Mouse (Mus musculus) lung, embryonic 14.5 days (tissue): ENCODE results near the gene Grin2b. TPM values are rescaled to one million over a fixed set of nuclear protein-coding genes. Genes with fewer than 3 reads are reported as not detected.
A peak's percentile ranks its signal among the peaks of the same experiment; 100 is the strongest.

Experiments
- ATAC-seq: fragments of 200-750 bp; cut with Nextera tagmentation; 2 replicates; pipeline ENCODE4 v1.8.0; 2017; ENCODE audit warnings: mild to moderate bottlenecking, moderate TSS enrichment, moderate library complexity; ENCODE audit not compliant: insufficient read depth
- DNase-seq: peaks from one replicate; pipeline ENCODE4 v3.0.0-alpha.2; 2015
- H3K27ac ChIP-seq: fragments of 300-500 bp; sonication (generic); 2 replicates; pipeline ENCODE4 v1.5.1; 2014; ENCODE audit warnings: low read depth, mild to moderate bottlenecking, moderate library complexity
- H3K27me3 ChIP-seq: fragments of 300-500 bp; sonication (generic); 2 replicates; pipeline ENCODE4 v1.6.1; 2014; ENCODE audit warnings: low read length, control low read depth; ENCODE audit not compliant: insufficient read depth
- H3K36me3 ChIP-seq: fragments of 300-500 bp; sonication (generic); 2 replicates; pipeline ENCODE4 v1.6.1; 2014; ENCODE audit warnings: control low read depth; ENCODE audit not compliant: insufficient read depth
- H3K4me1 ChIP-seq: fragments of 300-500 bp; sonication (generic); 2 replicates; pipeline ENCODE4 v1.6.1; 2014; ENCODE audit warnings: antibody characterized with exemption, control low read depth; ENCODE audit not compliant: insufficient read depth
- H3K4me2 ChIP-seq: fragments of 300-500 bp; sonication (generic); 2 replicates; pipeline ENCODE4 v1.6.1; 2014; ENCODE audit warnings: mild to moderate bottlenecking
- H3K4me3 ChIP-seq: fragments of 300-500 bp; sonication (generic); 2 replicates; pipeline ENCODE4 v1.5.1; 2014; ENCODE audit warnings: low read depth, low read length
- H3K9ac ChIP-seq: fragments of 300-500 bp; sonication (generic); 2 replicates; pipeline ENCODE4 v1.6.1; 2014
- H3K9me3 ChIP-seq: fragments of 300-500 bp; sonication (generic); 2 replicates; pipeline ENCODE4 v1.6.1; 2016; ENCODE audit warnings: low read depth, low read length, control low read depth
- CTCF ChIP-seq: IDR thresholded peaks from 2 replicates; pipeline ENCODE4 v1.5.1; 2016; ENCODE audit warnings: antibody characterized with exemption, low read depth
- WGBS: fragments of 180-500 bp; shearing (Covaris S2); extraction: QIAGEN DNeasy Blood & Tissue Kit; methylation state at CpG from one replicate; pipeline ENCODE4 v1.1.7; 2014; 5-methylcytosine and 5-hydroxymethylcytosine counted together
- polyA plus RNA-seq: library from polyadenylated mRNA; unstranded; fragments of >200 nt; fragmentation: Nextera tagmentation; extraction: Ambion mirVana; gene quantifications from 2 replicates; pipeline ENCODE4 v1.2.1, GENCODE M21; 2014

The Grin2b gene
- polyA plus RNA-seq, 1 experiment from 2014 or later, result 0.82 TPM

DNA sequence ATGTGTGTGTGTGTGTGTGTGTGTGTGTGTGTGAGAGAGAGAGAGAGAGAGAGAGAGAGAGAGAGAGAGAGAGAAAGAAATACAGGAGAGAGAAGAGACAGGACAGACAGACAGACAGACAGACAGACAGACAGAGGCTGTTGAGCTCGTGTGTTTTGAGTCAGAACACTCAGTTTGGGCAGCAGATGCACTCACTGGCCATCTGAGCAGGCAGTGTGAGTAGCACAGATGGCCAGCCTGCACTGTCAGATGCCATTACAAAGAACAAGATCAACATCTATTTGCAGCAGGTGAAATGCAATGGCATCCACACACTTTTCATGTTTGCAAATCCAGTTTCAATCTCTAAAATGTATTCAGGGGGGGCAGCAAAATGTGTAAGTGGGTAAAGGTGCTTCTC is 120.0 kb downstream of the Grin2b start:
- DNase-seq (no peak), ATAC-seq (no peak)
- no peak overlapping the region for H3K9ac ChIP-seq
- TF ChIP-seq CTCF, result no peak
- 33% methylated on average over 1 of the region's 1 CpGs for WGBS
- no peak overlapping the region for H3K4me2 ChIP-seq
- H3K4me1 ChIP-seq, result no peaks in the 10 kb centered on the region
- H3K27ac ChIP-seq, result no peak overlapping the region
- no peaks in the 10 kb centered on the region for H3K27me3 ChIP-seq
- H3K4me3 ChIP-seq, result no peak overlapping the region
- no peaks in the 10 kb centered on the region for H3K9me3 ChIP-seq
- no peaks in the 10 kb centered on the region for H3K36me3 ChIP-seq

DNA sequence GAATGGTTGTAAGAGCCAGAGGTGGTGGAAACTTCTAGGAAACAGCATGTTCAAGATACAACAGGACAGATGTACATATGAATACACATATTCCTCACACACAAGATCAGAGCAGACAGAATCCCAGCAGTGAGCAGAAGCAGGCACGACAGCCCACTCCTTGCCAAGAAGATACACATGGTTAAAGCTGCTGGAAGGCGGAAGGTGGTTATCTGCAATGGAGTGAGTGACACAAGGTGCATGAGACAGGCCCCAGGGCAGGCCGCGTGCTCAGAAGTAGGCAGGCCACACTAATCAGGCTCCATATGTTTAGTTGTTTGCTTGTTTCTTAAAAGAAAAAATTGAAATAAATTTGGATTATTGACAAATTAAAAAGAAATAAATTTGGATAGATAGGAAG is 123.0 kb downstream of the Grin2b start:
- Histone ChIP-seq H3K4me1 (no peaks in the 10 kb centered on the region), H3K27me3 (no peaks in the 10 kb centered on the region), H3K9me3 (no peaks in the 10 kb centered on the region), H3K4me2 (no peak overlapping the region), H3K9ac (no peak overlapping the region), H3K4me3 (no peak overlapping the region), H3K36me3 (no peaks in the 10 kb centered on the region), H3K27ac (no peak overlapping the region)
- ATAC-seq (no peak), DNase-seq (no peak)
- 70% methylated on average over 4 of the region's 4 CpGs for WGBS
- no peak for TF ChIP-seq CTCF

- Histone ChIP-seq H3K27me3 (no peaks in the 10 kb centered on the region), H3K36me3 (no peaks in the 10 kb centered on the region), H3K4me1 (no peaks in the 10 kb centered on the region), H3K4me2 (no peak overlapping the region), H3K27ac (no peak overlapping the region), H3K4me3 (no peak overlapping the region), H3K9me3 (no peaks in the 10 kb centered on the region), H3K9ac (no peak overlapping the region)
- ATAC-seq (no peak), DNase-seq (no peak)
- WGBS, result 83% methylated on average over 2 of the region's 2 CpGs
- no peak for TF ChIP-seq CTCF
Observed at GRCm38 (mm10) chr6:136048084-136048483, 125.2 kb downstream of the Grin2b start.

GRCm38 (mm10) chr6:136046091-136046490 is 127.2 kb downstream of the Grin2b start:
- 68% methylated on average over 7 of the region's 7 CpGs for WGBS
- Histone ChIP-seq H3K9ac (no peak overlapping the region), H3K36me3 (no peaks in the 10 kb centered on the region), H3K27ac (no peak overlapping the region), H3K4me2 (no peak overlapping the region), H3K27me3 (no peaks in the 10 kb centered on the region), H3K9me3 (no peaks in the 10 kb centered on the region), H3K4me1 (no peaks in the 10 kb centered on the region), H3K4me3 (no peak overlapping the region)
- no peak for TF ChIP-seq CTCF
- DNase-seq (no peak), ATAC-seq (no peak)

DNA sequence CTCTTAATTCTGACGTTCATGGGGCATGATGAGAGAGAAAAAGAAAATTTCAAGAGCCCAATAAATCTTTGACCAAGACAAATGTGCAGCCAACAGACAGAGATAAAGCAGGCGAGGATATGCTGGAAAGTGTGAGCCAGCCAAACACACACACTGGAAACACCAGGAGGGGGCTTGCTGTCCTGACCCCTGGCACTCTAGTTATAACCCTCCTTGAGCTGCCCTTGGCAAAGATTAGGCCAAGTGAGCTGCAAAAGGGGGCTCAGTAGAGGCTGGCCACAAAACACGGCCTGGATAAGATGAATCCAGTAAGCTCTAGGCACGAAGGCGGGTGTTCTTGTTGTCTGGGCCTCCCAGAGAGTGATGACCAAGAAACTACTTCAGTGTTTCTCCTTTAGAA is 128.8 kb downstream of the Grin2b start:
- Histone ChIP-seq H3K36me3 (no peaks in the 10 kb centered on the region), H3K27ac (no peak overlapping the region), H3K27me3 (no peaks in the 10 kb centered on the region), H3K4me3 (no peak overlapping the region), H3K9me3 (no peaks in the 10 kb centered on the region), H3K9ac (no peak overlapping the region), H3K4me2 (no peak overlapping the region), H3K4me1 (no peaks in the 10 kb centered on the region)
- no peak for ATAC-seq
- DNase-seq, result peak; percentile 5
- TF ChIP-seq CTCF, result no peak
- 61% methylated on average over 5 of the region's 5 CpGs for WGBS

GRCm38 (mm10) chr6:136042375-136042774 is 130.9 kb downstream of the Grin2b start:
- 70% methylated on average over 3 of the region's 3 CpGs for WGBS
- TF ChIP-seq CTCF, result 0 out of 2 replicates have a peak, but pooled peaks have one; percentile 16
- Histone ChIP-seq H3K27me3 (no peaks in the 10 kb centered on the region), H3K27ac (no peak overlapping the region), H3K9ac (no peak overlapping the region), H3K36me3 (no peaks in the 10 kb centered on the region), H3K4me1 (no peaks in the 10 kb centered on the region), H3K4me2 (no peak overlapping the region), H3K9me3 (no peaks in the 10 kb centered on the region), H3K4me3 (no peak overlapping the region)
- ATAC-seq (no peak), DNase-seq (peak; percentile 9)

DNA sequence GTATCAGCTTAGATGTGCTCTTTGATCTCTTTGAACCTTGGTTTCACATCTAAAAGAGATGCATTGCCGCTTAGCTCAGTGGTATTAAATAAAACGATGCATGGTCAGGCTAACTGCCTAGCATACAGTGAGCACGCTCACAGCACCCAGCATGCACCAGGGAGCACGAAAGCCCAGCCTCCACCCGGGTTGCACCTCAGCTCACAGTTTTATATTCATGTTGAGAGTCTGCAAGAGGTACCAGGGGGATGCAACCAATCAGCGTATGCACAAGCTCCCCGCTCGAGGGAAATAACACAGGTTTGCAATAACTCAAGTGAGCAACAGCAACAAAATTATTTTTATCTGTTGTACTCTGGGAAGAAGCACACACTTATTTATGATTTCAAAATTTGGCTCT is 131.5 kb downstream of the Grin2b start:
- no peak overlapping the region for H3K4me3 ChIP-seq
- H3K9me3 ChIP-seq, result no peaks in the 10 kb centered on the region
- H3K36me3 ChIP-seq, result no peaks in the 10 kb centered on the region
- 85% methylated on average over 8 of the region's 8 CpGs for WGBS
- H3K9ac ChIP-seq, result no peak overlapping the region
- no peaks in the 10 kb centered on the region for H3K4me1 ChIP-seq
- H3K4me2 ChIP-seq, result no peak overlapping the region
- H3K27ac ChIP-seq, result no peak overlapping the region
- no peaks in the 10 kb centered on the region for H3K27me3 ChIP-seq
- ATAC-seq (no peak), DNase-seq (no peak)
- TF ChIP-seq CTCF, result no peak

DNA sequence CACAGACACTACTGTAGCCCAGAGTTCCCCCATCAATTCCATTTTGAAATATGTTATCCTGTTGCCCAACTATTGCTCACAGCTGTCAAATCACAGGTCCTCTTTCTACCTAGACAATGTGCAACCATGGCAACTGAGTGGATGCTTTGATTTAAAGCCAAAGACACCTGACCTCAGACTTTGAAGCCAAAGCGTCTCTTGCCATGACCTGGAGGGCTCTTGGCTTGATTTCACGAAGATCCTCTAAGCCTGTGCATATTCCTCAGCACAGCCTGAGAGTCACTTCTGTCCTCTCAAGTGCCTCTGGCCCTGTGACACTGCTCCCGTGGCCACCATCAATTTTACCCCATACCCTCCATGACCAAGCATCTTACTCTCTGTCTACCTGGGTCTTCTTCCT is 132.4 kb downstream of the Grin2b start:
- no peak overlapping the region for H3K27ac ChIP-seq
- no peak overlapping the region for H3K4me2 ChIP-seq
- no peaks in the 10 kb centered on the region for H3K27me3 ChIP-seq
- H3K9me3 ChIP-seq, result no peaks in the 10 kb centered on the region
- no peaks in the 10 kb centered on the region for H3K36me3 ChIP-seq
- 61% methylated on average over 3 of the region's 3 CpGs for WGBS
- no peak for DNase-seq
- H3K9ac ChIP-seq, result no peak overlapping the region
- ATAC-seq, result no peak
- no peak overlapping the region for H3K4me3 ChIP-seq
- H3K4me1 ChIP-seq, result no peaks in the 10 kb centered on the region
- no peak for TF ChIP-seq CTCF
